Mouse (Mus musculus): ENCODE measurements around the gene Gm43517. TPM values are rescaled to one million over a fixed set of nuclear protein-coding genes. Genes with fewer than 3 reads are reported as not detected.

Gm43517 gene
- polyA plus RNA-seq, 1 experiment from 2014 or later, result not detected

DNA sequence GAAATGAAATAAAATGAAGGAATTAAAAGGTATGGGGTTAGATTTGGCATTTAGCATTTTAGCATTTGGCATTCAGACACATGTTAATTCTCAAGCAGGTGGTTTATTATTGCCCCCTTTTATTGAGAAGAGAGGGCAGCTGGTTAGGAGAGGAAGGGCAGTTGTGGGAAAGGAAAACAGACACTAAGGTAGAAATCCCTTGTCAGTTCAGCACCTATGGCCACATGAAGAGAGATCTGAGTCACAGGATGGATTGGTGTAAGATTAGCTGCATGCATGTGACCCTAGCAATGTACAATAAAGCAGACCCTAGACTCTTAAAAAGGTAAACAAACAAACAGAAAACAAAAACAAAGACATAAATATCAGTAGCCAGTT lies 13.2 kb downstream of the Gm43517 start:
- Histone ChIP-seq H3K36me3 (ENCODE audit: control insufficient read depth, insufficient read depth, low read length) (no peaks in the 10 kb centered on the region), H3K27ac (ENCODE audit: low read length) (no peak overlapping the region), H3K27me3 (ENCODE audit: control insufficient read depth, insufficient read depth, low read depth, low read length) (peaks cover 61% of the 10 kb centered on the region), H3K9ac (ENCODE audit: low read length) (no peak overlapping the region), H3K9me3 (ENCODE audit: control insufficient read depth, low read length) (no peaks in the 10 kb centered on the region), H3K4me3 (ENCODE audit: low read length) (no peak overlapping the region), H3K4me1 (replicated peaks; ENCODE audit: control insufficient read depth, insufficient read depth, low read length) (peaks cover 10% of the 10 kb centered on the region), H3K4me2 (ENCODE audit: low read depth, low read length) (no peak overlapping the region)
- ATAC-seq (ENCODE audit: low read depth), result no peak

DNA sequence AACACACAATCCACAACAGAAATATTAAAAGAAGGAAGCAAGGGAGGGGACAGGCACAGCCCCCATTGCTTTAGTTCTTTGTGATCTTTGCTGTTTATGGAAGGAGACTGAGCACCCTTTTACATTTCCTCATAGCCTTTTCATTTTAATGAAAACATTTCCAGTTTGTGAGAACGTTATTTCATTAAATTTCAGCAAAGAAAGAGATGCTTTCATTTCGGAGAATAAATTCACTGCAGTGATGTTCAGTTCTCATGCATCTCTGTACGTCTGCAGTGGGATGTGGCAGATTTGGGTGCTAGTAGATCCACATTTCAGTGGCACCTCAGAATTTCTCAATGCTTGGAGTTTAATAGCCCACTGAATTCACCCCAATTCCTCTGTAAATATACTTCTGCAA lies 13.7 kb downstream of the Gm43517 start:
- Histone ChIP-seq H3K27ac (ENCODE audit: low read length) (no peak overlapping the region), H3K4me3 (ENCODE audit: low read length) (no peak overlapping the region), H3K27me3 (ENCODE audit: control insufficient read depth, insufficient read depth, low read depth, low read length) (peaks cover 63% of the 10 kb centered on the region), H3K4me2 (ENCODE audit: low read depth, low read length) (no peak overlapping the region), H3K9ac (ENCODE audit: low read length) (no peak overlapping the region), H3K9me3 (ENCODE audit: control insufficient read depth, low read length) (no peaks in the 10 kb centered on the region), H3K36me3 (ENCODE audit: control insufficient read depth, insufficient read depth, low read length) (no peaks in the 10 kb centered on the region), H3K4me1 (replicated peaks; ENCODE audit: control insufficient read depth, insufficient read depth, low read length) (peaks cover 10% of the 10 kb centered on the region)
- no peak for ATAC-seq (ENCODE audit: low read depth)
- WGBS, result 23% methylated on average over 3 of the region's 3 CpGs

GRCm38 (mm10) chr12:49399611-49400010 lies 14.6 kb downstream of the Gm43517 start:
- no peak overlapping the region for H3K4me2 ChIP-seq (ENCODE audit: low read depth, low read length)
- peaks cover 57% of the 10 kb centered on the region for H3K27me3 ChIP-seq (ENCODE audit: control insufficient read depth, insufficient read depth, low read depth, low read length)
- H3K4me3 ChIP-seq (ENCODE audit: low read length), result no peak overlapping the region
- no peak overlapping the region for H3K27ac ChIP-seq (ENCODE audit: low read length)
- H3K4me1 ChIP-seq (replicated peaks; ENCODE audit: control insufficient read depth, insufficient read depth, low read length), result peaks cover 10% of the 10 kb centered on the region
- ATAC-seq (ENCODE audit: low read depth), result no peak
- H3K36me3 ChIP-seq (ENCODE audit: control insufficient read depth, insufficient read depth, low read length), result no peaks in the 10 kb centered on the region
- 7% methylated on average over 1 of the region's 1 CpGs for WGBS
- H3K9ac ChIP-seq (ENCODE audit: low read length), result no peak overlapping the region
- no peaks in the 10 kb centered on the region for H3K9me3 ChIP-seq (ENCODE audit: control insufficient read depth, low read length)

DNA sequence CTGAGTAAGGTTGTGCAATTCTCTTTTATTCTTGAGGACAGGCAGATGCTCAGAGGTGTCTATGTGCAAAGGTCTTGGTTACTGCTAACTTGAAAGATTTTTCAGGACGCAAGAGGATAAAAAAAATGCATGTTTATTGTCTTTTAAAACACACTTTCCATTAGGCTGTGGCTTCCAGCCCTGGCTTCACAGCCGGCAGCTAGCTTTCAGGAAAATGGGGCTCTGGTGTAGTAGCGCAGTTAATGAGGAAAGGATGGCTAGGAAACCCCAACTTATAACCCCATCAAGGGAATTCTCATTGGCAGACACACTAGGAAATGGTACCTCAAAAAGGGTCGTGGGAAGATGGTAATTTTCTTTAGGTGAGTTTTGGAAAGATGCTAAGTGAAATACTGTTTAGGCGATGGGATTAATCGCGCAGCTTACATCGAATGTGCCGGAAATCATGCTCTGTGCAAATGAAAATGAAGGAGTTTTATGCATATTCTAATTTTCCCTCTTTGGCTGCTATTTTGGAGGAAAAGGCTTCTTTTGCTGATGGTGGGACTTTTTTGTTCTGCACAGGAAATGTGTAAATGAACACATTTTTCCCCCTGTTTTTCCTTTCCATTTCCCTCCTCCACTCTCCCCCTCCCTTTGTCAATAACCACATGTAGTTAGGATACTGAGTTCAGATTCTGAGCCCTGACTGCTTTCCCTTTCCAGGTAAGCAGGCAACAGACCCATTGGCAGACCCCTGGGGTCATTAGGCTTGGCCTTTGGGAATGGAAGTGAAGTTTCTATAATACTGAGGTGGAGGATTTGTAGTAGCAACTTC lies 15.3 kb downstream of the Gm43517 start:
- H3K4me1 ChIP-seq (replicated peaks; ENCODE audit: control insufficient read depth, insufficient read depth, low read length), result peaks cover 10% of the 10 kb centered on the region
- 4% methylated on average over 9 of the region's 9 CpGs for WGBS
- H3K27me3 ChIP-seq (ENCODE audit: control insufficient read depth, insufficient read depth, low read depth, low read length), result peaks cover 51% of the 10 kb centered on the region
- H3K9me3 ChIP-seq (ENCODE audit: control insufficient read depth, low read length), result no peaks in the 10 kb centered on the region
- ATAC-seq (ENCODE audit: low read depth), result no peak
- no peak overlapping the region for H3K4me2 ChIP-seq (ENCODE audit: low read depth, low read length)
- H3K9ac ChIP-seq (ENCODE audit: low read length), result no peak overlapping the region
- H3K4me3 ChIP-seq (ENCODE audit: low read length), result no peak overlapping the region
- H3K36me3 ChIP-seq (ENCODE audit: control insufficient read depth, insufficient read depth, low read length), result no peaks in the 10 kb centered on the region
- no peak overlapping the region for H3K27ac ChIP-seq (ENCODE audit: low read length)

DNA sequence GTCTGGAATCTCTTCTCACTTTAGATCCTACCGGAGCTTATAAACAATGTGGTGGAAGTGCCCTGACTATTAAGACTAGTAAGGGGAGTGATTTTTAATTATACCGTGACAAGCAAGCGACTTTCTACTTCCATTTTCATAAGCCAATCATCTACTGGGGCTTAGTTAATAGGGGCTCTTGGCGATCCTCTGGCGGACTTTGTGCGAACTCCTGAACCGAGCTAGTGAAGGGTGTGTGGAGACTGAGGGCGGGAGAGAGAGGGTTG lies 15.8 kb downstream of the Gm43517 start:
- Histone ChIP-seq H3K4me1 (replicated peaks; ENCODE audit: control insufficient read depth, insufficient read depth, low read length) (peaks cover 10% of the 10 kb centered on the region), H3K9ac (ENCODE audit: low read length) (no peak overlapping the region), H3K36me3 (ENCODE audit: control insufficient read depth, insufficient read depth, low read length) (no peaks in the 10 kb centered on the region), H3K27me3 (ENCODE audit: control insufficient read depth, insufficient read depth, low read depth, low read length) (peaks cover 51% of the 10 kb centered on the region), H3K27ac (ENCODE audit: low read length) (no peak overlapping the region), H3K4me2 (ENCODE audit: low read depth, low read length) (peak overlapping the region; percentile 73), H3K4me3 (ENCODE audit: low read length) (peak overlapping the region; percentile 48), H3K9me3 (ENCODE audit: control insufficient read depth, low read length) (no peaks in the 10 kb centered on the region)
- WGBS, result under 1% methylated on average over 8 of the region's 8 CpGs
- peak; percentile 74 for ATAC-seq (ENCODE audit: low read depth)

DNA sequence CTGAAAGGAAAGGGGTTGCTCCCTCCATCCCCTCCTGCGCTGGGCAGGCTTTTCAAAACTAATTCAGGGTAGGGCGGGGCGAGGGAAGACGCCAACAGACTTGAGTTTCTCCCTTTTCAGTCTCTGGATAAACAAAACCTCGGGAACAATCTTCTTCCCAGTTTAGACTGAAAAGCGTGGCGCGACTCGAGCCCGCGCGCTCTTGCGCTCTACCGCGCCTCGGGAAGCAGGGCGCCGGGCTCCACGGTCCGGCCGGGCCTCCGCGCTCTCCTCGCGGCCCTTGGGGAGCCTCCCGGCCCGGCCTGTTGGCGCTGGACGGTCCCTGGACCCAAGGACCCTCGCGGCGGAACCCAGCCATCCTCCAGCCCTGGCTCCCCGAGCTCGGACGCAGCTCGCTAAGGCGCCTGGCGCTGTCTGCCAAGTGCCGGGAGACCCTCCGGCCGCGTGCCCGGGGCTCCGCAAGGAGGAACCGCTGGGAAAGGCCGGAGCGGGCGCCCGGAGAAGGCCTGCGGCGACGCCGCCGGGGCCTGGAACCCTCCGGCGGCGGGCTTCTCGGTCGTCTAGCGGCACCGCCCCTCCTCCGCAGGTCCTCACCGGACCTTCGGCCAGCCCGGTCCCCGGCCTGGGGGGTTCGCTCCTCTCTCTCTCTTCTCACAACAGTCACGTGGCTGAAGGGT lies 16.3 kb downstream of the Gm43517 start:
- H3K4me1 ChIP-seq (replicated peaks; ENCODE audit: control insufficient read depth, insufficient read depth, low read length), result peaks cover 10% of the 10 kb centered on the region
- WGBS, result under 1% methylated on average over 66 of the region's 68 CpGs
- H3K9me3 ChIP-seq (ENCODE audit: control insufficient read depth, low read length), result no peaks in the 10 kb centered on the region
- peak overlapping the region; percentile 73 for H3K4me2 ChIP-seq (ENCODE audit: low read depth, low read length)
- no peak overlapping the region for H3K27ac ChIP-seq (ENCODE audit: low read length)
- H3K4me3 ChIP-seq (ENCODE audit: low read length), result peak overlapping the region; percentile 48
- peaks cover 51% of the 10 kb centered on the region for H3K27me3 ChIP-seq (ENCODE audit: control insufficient read depth, insufficient read depth, low read depth, low read length)
- peak; percentile 71 for ATAC-seq (ENCODE audit: low read depth)
- H3K9ac ChIP-seq (ENCODE audit: low read length), result peak overlapping the region; percentile 47
- no peaks in the 10 kb centered on the region for H3K36me3 ChIP-seq (ENCODE audit: control insufficient read depth, insufficient read depth, low read length)

DNA sequence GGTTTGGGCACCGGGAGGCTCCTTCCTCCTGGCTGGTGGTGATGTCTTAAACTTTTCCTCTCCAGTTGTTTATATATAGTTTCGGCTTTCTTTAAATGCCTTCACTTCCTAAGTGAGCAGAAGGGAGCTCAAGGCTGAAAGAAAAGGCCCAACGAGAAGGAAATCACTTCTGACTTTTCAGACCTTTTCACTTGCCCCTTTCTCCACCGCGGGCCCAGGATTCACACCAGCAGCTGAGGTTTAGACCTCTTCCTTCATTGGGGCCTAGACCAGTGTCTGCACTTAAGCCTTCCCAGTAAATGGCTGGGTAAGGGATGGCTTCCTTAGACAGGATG lies 16.8 kb downstream of the Gm43517 start:
- peak overlapping the region; percentile 48 for H3K4me3 ChIP-seq (ENCODE audit: low read length)
- H3K36me3 ChIP-seq (ENCODE audit: control insufficient read depth, insufficient read depth, low read length), result no peaks in the 10 kb centered on the region
- ATAC-seq (ENCODE audit: low read depth), result no peak
- peaks cover 49% of the 10 kb centered on the region for H3K27me3 ChIP-seq (ENCODE audit: control insufficient read depth, insufficient read depth, low read depth, low read length)
- H3K9me3 ChIP-seq (ENCODE audit: control insufficient read depth, low read length), result no peaks in the 10 kb centered on the region
- H3K9ac ChIP-seq (ENCODE audit: low read length), result peak overlapping the region; percentile 47; the same call in 1 of the 2 replicates
- WGBS, result 0% methylated on average over 5 of the region's 5 CpGs
- no peak overlapping the region for H3K27ac ChIP-seq (ENCODE audit: low read length)
- peak overlapping the region; percentile 73 for H3K4me2 ChIP-seq (ENCODE audit: low read depth, low read length)
- peaks cover 10% of the 10 kb centered on the region for H3K4me1 ChIP-seq (replicated peaks; ENCODE audit: control insufficient read depth, insufficient read depth, low read length)

- Histone ChIP-seq H3K4me3 (ENCODE audit: low read length) (no peak overlapping the region), H3K4me1 (replicated peaks; ENCODE audit: control insufficient read depth, insufficient read depth, low read length) (no peaks in the 10 kb centered on the region), H3K27me3 (ENCODE audit: control insufficient read depth, insufficient read depth, low read depth, low read length) (no peaks in the 10 kb centered on the region), H3K4me2 (ENCODE audit: low read depth, low read length) (no peak overlapping the region), H3K9ac (ENCODE audit: low read length) (no peak overlapping the region), H3K36me3 (ENCODE audit: control insufficient read depth, insufficient read depth, low read length) (no peaks in the 10 kb centered on the region), H3K9me3 (ENCODE audit: control insufficient read depth, low read length) (no peaks in the 10 kb centered on the region), H3K27ac (ENCODE audit: low read length) (no peak overlapping the region)
- 77% methylated on average over 2 of the region's 2 CpGs for WGBS
- no peak for ATAC-seq (ENCODE audit: low read depth)
Measured at GRCm38 (mm10) chr12:49409833-49410232, 24.9 kb downstream of the Gm43517 start.

GRCm38 (mm10) chr12:49417963-49418362 lies 33.0 kb downstream of the Gm43517 start:
- Histone ChIP-seq H3K36me3 (ENCODE audit: control insufficient read depth, insufficient read depth, low read length) (no peaks in the 10 kb centered on the region), H3K27ac (ENCODE audit: low read length) (no peak overlapping the region), H3K4me2 (ENCODE audit: low read depth, low read length) (no peak overlapping the region), H3K27me3 (ENCODE audit: control insufficient read depth, insufficient read depth, low read depth, low read length) (no peaks in the 10 kb centered on the region), H3K4me3 (ENCODE audit: low read length) (no peak overlapping the region), H3K4me1 (replicated peaks; ENCODE audit: control insufficient read depth, insufficient read depth, low read length) (no peaks in the 10 kb centered on the region), H3K9me3 (ENCODE audit: control insufficient read depth, low read length) (no peaks in the 10 kb centered on the region), H3K9ac (ENCODE audit: low read length) (no peak overlapping the region)
- ATAC-seq (ENCODE audit: low read depth), result no peak
- 60% methylated on average over 3 of the region's 3 CpGs for WGBS

Data from lung, embryonic 16.5 days (tissue).